Mouse (Mus musculus) urinary bladder, postnatal 10 days (tissue): ENCODE data around the gene U2surp.
A peak's percentile ranks its signal among the peaks of the same experiment; 100 is the strongest.

ENCODE experiments used
- DNase-seq: peaks from one replicate; pipeline ENCODE4 v3.0.0; 2022; ENCODE audit warnings: low spot score

Gene U2surp

GRCm38 (mm10) chr9:95511472-95512330 is at the start of gene U2surp:
U2surp (minus strand) TSS chr9:95511996.
- DNase-seq: peak; percentile 81

GRCm38 (mm10) chr9:95559936-95560735 is 48.3 kb upstream of the U2surp start:
- no peak for DNase-seq

- DNase-seq: no peak
Observed at GRCm38 (mm10) chr9:95559059-95559935, 47.5 kb upstream of the U2surp start, which contains the start of gene Paqr9. Paqr9 (plus strand) TSS chr9:95559657.

GRCm38 (mm10) chr9:95558726-95559058 is 46.9 kb upstream of the U2surp start:
- DNase-seq: no peak

- no peak for DNase-seq
Observed at GRCm38 (mm10) chr9:95557722-95558121, 45.9 kb upstream of the U2surp start.

- DNase-seq: no peak
Observed at GRCm38 (mm10) chr9:95556067-95556512, 44.3 kb upstream of the U2surp start.

GRCm38 (mm10) chr9:95555233-95555740 is 43.5 kb upstream of the U2surp start:
- DNase-seq: no peak

- DNase-seq: no peak
Observed at GRCm38 (mm10) chr9:95554231-95555221, 42.7 kb upstream of the U2surp start.

GRCm38 (mm10) chr9:95552175-95552705 is 40.4 kb upstream of the U2surp start:
- DNase-seq: no peak

- DNase-seq: no peak
Observed at GRCm38 (mm10) chr9:95550856-95551774, 39.3 kb upstream of the U2surp start.

- no peak for DNase-seq
Observed at GRCm38 (mm10) chr9:95549626-95550411, 38.0 kb upstream of the U2surp start.

GRCm38 (mm10) chr9:95546679-95547078 is 34.9 kb upstream of the U2surp start:
- DNase-seq: no peak

GRCm38 (mm10) chr9:95544598-95544997 is 32.8 kb upstream of the U2surp start:
- DNase-seq: no peak

- DNase-seq: no peak
Observed at GRCm38 (mm10) chr9:95542475-95542874, 30.7 kb upstream of the U2surp start.

- no peak for DNase-seq
Observed at GRCm38 (mm10) chr9:95541650-95542432, 30.0 kb upstream of the U2surp start.

- no peak for DNase-seq
Observed at GRCm38 (mm10) chr9:95541208-95541607, 29.4 kb upstream of the U2surp start.

- DNase-seq: no peak
Observed at GRCm38 (mm10) chr9:95540487-95540886, 28.7 kb upstream of the U2surp start.
